Mouse (Mus musculus) liver, adult (tissue): ENCODE results near the gene Tmem87a.

Experiments
- GATA4 ChIP-seq: IDR thresholded peaks from 2 replicates; pipeline ENCODE4 v1.6.1; 2014; ENCODE audit warnings: mild to moderate bottlenecking, low read length; ENCODE audit not compliant: insufficient replicate concordance

Gene Tmem87a

DNA sequence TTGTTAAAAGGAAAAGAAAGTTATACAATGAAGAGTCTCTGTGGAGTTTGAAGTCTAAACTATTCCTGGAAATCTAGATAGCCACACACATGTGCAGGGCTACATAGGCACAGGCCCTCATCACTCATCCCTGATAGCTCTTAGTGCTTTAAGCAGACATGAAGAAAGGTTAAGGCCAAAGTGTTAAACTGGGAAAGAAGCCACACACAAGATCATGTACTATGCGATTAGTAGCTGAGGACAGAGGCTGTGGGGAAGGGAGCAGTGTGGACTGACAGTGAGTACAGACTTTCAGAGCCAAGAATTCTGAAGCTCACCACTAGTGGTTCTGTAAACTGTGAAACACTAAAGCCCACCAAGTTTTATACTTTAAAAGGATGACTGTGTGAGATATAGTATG lies 13.0 kb downstream of the Tmem87a start:
- TF ChIP-seq GATA4: no peak

DNA sequence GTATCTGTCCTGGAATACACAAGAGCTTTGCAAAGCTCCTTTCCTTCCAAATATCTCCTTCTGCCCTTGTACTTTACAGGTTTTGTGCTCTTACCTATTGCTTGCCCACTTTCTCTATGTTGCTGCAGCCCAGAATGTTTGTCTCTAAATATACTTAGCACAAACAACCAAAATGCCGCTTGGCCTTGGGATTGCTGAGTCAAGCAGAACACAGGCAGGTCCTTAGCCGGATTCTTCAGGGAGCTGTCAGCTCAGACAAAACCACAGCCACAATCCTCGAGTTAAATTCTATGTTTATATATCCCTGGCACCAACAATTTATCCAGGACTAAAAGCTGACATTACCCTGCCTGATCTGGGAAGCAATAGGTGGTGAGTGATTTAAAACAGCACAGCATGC lies 14.5 kb downstream of the Tmem87a start:
- TF ChIP-seq GATA4: no peak

DNA sequence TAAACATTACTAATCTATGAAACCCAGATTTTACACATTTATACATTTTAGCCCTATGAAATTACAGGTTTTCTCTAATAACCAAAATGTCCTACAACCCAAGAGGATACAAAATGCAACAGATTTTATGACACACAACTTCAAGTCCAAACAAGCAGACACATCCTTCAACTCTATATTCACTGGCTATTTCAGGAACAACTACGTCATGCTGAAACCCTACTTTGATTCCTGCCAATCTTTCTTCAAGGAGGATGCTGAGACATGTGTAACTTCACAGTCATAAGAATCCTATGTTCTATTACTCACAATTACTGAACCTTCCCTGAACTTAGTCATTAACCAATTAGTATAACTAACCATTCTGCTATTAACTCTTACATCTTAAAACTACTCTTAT lies 16.6 kb downstream of the Tmem87a start:
- TF ChIP-seq GATA4: no peak

- no peak for TF ChIP-seq GATA4
Observed at GRCm38 (mm10) chr2:120386264-120386663, 17.6 kb downstream of the Tmem87a start.

DNA sequence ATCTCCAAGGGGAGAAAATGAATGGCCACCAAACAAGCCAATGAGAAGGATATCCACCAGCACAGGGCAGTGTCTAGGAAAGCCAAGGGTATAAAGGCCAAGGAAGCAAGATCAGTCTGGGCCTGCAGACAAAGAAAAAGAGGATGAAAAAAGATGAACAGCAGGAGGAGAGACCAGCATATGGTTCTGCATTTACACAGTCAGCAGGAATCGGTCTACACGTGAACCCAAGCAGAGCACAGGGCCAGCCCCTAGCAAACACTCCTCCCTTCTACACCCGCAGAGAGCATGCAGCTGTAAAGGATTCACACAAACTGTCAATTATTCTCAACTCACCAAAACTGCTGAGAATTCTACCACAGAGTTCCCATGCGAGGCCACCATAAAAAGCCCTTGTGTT lies 30.1 kb downstream of the Tmem87a start:
- TF ChIP-seq GATA4: no peak

- TF ChIP-seq GATA4: no peak
Observed at GRCm38 (mm10) chr2:120367416-120368207, 36.3 kb downstream of the Tmem87a start.

DNA sequence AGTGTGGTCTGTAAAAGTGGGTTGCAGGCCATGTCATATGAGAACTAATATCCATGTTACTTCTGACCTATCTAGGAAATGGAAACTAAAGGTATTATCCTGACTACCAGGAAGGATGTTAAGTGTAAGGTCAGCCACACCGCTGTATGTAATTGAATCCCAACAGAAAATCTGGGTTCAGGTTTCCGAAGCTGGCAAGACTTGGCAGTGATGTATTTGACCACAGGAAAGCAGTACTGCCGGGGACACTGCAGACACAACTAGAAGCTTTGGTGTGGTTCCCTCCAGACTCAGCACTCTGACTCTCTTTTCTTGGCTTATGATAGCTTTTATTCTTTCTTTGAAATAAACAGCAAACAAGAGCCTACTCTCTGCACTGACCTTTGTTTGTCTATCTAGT lies 37.4 kb downstream of the Tmem87a start:
- no peak for TF ChIP-seq GATA4

DNA sequence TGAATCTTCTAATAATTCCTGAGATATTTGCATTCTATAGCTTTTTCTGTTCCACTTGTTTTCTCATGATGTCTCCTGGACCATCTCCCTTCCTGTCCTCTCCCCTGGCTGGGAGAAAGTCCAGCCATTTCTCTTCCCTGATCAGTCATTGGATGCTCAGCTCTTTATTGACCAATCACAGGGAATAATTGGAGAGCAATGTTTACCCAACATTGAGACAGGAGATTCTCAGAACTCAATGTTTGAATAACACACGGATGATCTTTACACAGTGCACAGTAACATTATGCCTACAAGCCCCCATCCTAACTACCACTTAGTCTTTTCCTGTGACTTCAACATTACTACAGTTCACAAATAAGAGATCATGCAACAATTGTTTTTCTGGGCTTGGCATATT lies 43.5 kb downstream of the Tmem87a start:
- no peak for TF ChIP-seq GATA4

DNA sequence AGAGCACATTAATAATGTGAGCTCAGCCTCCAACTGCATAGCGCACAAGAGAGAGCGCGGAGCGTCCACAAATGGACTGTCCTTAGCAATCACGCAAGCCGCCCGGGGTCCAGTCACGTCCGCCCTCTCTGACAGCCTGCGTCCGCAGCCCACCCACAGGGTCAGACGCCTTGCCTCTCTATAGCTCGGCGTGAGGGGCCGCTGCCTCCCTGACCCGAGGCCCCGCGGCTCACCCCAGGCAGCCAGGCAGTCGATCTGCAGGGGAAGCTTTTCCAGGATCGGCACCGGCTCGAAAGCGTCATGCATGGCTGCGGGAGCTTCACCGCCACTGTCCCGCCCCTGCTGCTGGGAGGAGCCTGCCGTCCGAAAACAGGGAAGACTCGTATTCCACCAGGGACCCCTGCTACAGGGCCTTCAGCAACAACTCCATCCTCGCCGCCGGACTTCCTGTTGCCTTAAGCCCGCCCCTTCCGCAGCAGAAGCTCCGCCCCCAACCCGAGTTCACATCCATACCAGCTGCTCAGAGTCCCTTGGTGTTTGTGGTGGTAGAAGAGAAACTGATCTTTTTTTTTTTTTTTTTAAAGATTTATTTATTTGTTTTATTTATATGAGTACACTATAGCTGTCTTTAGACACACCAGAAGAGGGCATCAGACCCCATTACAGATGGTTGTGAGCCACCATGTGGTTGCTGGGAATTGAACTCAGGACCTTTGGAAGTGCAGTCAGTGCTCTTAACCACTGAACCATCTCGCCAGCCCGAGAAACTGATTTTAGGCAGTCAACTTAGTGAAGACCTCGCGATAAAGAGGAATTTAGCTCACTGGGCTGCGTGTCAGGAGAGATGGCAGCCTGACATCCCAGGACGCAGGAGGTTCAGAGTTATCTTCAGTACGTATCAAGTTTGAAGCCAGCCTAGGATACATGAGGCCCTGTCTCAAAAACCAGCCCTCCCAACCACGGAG lies 50.9 kb downstream of the Tmem87a start, which contains the start of gene Vps39:
Vps39 (minus strand) TSS at position 456 of the 965 bp plus-strand sequence.
- TF ChIP-seq GATA4: no peak; the same call in 1 of the 2 replicates

- no peak for TF ChIP-seq GATA4
Observed at GRCm38 (mm10) chr2:120351321-120351720, 52.6 kb downstream of the Tmem87a start.

GRCm38 (mm10) chr2:120348120-120348519 lies 55.8 kb downstream of the Tmem87a start:
- TF ChIP-seq GATA4: no peak; the same call in 1 of the 2 replicates

DNA sequence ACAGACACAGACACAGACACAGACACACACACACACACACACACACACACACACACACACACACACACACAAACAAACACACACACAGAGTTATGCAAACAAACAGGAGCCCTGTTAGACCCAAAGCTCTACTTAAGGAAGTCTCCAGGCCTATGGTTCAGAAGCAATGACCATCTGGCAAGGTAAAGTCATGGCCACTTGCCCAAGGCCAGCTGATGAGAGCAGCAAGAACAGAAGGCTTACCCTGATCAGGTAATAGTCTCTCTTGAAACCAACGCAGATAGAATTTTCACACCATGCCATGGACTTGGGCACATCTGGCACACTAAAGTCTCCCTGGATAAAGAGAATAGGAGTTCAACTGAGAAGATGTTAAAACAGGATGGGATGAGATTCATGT lies 62.2 kb downstream of the Tmem87a start:
- TF ChIP-seq GATA4: no peak

- TF ChIP-seq GATA4: no peak
Observed at GRCm38 (mm10) chr2:120337886-120338285, 66.0 kb downstream of the Tmem87a start.

DNA sequence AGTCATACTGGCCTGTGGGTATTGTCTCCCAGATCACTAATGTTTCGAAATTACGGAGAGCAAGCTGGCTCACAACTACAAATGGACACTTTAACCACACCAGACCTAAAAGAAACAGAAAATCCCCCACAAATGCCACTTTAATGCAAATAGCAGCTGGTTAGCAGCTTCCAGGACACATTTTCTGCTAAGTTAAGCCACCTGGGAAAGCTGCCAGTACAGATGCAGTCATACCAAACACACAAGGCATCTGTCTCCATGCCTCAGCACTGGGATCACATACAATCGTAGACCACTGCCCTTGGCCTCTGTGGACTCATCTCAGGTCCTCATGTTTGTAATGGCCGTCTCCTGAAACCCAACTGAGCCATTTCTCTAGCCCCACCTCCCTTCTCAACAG lies 72.3 kb downstream of the Tmem87a start:
- no peak for TF ChIP-seq GATA4

DNA sequence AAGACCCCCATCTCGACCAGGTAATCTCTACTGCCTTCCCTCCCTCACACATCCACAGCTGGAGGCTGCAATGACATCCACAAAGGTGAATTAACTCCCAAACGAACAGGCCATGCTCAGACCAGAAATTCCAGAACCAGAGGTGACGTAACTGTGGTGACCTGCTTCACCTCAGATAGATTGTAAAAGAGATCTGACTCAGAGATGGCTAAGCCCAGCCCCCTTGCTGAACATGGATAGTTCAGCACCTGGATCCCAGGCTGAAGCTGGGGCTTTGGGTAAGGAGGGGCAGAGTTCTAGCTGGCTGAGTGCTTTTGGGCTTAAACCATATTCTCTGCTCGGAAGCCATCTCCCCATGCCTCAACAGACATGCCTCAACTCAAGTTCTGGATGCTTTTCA lies 88.8 kb downstream of the Tmem87a start:
- TF ChIP-seq GATA4: no peak

DNA sequence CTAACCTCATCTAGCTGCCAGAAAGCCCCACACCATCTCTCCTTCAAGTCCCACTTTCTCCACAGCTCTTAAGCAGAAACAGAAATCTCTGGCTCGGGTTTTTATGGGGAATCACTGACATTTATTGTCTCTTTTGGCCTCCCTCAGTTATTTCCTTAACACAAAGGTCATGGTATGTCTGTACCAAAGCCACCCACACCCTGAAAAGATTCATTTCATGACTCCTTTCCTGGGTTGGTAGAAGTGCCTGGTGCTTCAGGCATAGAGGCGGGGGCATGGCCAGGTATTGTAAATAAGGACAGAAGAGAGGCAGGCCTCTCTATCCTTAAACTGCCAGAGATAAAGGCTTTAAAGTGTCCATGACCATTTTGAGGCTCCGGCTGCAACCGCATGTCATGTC lies 89.4 kb downstream of the Tmem87a start:
- TF ChIP-seq GATA4: no peak
